Mouse (Mus musculus) intestine, postnatal 0 days (tissue): ENCODE measurements at regions not wholly inside any gene's neighbourhood (a gene's known extent, or its start where the extent isn't known, plus 50 kb on each side); places are given as distances from the start of the nearest gene placed in this dataset.

ENCODE experiments used
- ATAC-seq: fragments of 200-750 bp; cut with Nextera tagmentation; 2 replicates; pipeline ENCODE4 v1.8.0; 2017; ENCODE audit warnings: mild to moderate bottlenecking, moderate TSS enrichment, moderate library complexity
- H3K27ac ChIP-seq: fragments of 300-500 bp; sonication (generic); 2 replicates; pipeline ENCODE4 v1.5.1; 2014; ENCODE audit warnings: mild to moderate bottlenecking, low read depth, low read length, moderate library complexity
- H3K27me3 ChIP-seq: fragments of 300-500 bp; sonication (generic); replicated peaks from 2 replicates; pipeline ENCODE4 v1.6.1; 2014; ENCODE audit warnings: low read length, mixed read lengths; ENCODE audit not compliant: control insufficient read depth, insufficient read depth
- H3K36me3 ChIP-seq: fragments of 300-500 bp; sonication (generic); 2 replicates; pipeline ENCODE4 v1.6.1; 2014; ENCODE audit warnings: mild to moderate bottlenecking, moderate library complexity; ENCODE audit not compliant: control insufficient read depth, insufficient read depth
- H3K4me1 ChIP-seq: fragments of 300-500 bp; sonication (generic); replicated peaks from 2 replicates; pipeline ENCODE4 v1.6.1; 2014; ENCODE audit warnings: antibody characterized with exemption, low read length, mixed read lengths; ENCODE audit not compliant: control insufficient read depth, insufficient read depth
- H3K4me2 ChIP-seq: fragments of 300-500 bp; sonication (generic); replicated peaks from 2 replicates; pipeline ENCODE4 v1.6.1; 2014; ENCODE audit warnings: low read depth, mild to moderate bottlenecking, moderate library complexity
- H3K4me3 ChIP-seq: fragments of 300-500 bp; sonication (generic); 2 replicates; pipeline ENCODE4 v1.5.1; 2014; ENCODE audit warnings: low read depth, low read length
- H3K9ac ChIP-seq: fragments of 300-500 bp; sonication (generic); 2 replicates; pipeline ENCODE4 v1.6.1; 2014; ENCODE audit warnings: mild to moderate bottlenecking, low read depth, low read length
- H3K9me3 ChIP-seq: fragments of 300-500 bp; sonication (generic); 2 replicates; pipeline ENCODE4 v1.6.1; 2016; ENCODE audit warnings: mixed run types; ENCODE audit not compliant: control insufficient read depth
- CTCF ChIP-seq: sonication (generic); IDR thresholded peaks from 2 replicates; pipeline ENCODE4 v1.5.1; 2016; ENCODE audit warnings: low read depth, mild to moderate bottlenecking, control low read depth, antibody characterized with exemption, moderate library complexity
- WGBS: fragments of 180-500 bp; shearing (Covaris S2); extraction: QIAGEN DNeasy Blood & Tissue Kit; methylation state at CpG from one replicate; pipeline ENCODE4 v1.1.7; 2014; 5-methylcytosine and 5-hydroxymethylcytosine counted together

GRCm38 (mm10) chr12:25180289-25180688 is 83.3 kb upstream of the Id2 start:
- H3K4me1 ChIP-seq, result no peaks in the 10 kb centered on the region
- H3K4me3 ChIP-seq, result no peak overlapping the region
- H3K9me3 ChIP-seq, result no peaks in the 10 kb centered on the region
- H3K4me2 ChIP-seq, result no peak overlapping the region
- no peak for ATAC-seq
- TF ChIP-seq CTCF, result no peak
- H3K27ac ChIP-seq, result no peak overlapping the region
- H3K27me3 ChIP-seq, result no peaks in the 10 kb centered on the region
- no peaks in the 10 kb centered on the region for H3K36me3 ChIP-seq
- WGBS, result 81% methylated on average over 3 of the region's 3 CpGs
- no peak overlapping the region for H3K9ac ChIP-seq

- WGBS, result 81% methylated on average over 5 of the region's 5 CpGs
- H3K4me2 ChIP-seq, result no peak overlapping the region
Observed at GRCm38 (mm10) chr12:25178491-25179115, 81.7 kb upstream of the Id2 start.

GRCm38 (mm10) chr12:25177827-25178226 is 80.9 kb upstream of the Id2 start:
- Histone ChIP-seq H3K36me3 (no peaks in the 10 kb centered on the region), H3K9me3 (no peaks in the 10 kb centered on the region), H3K4me2 (no peak overlapping the region), H3K27ac (no peak overlapping the region), H3K27me3 (no peaks in the 10 kb centered on the region), H3K9ac (no peak overlapping the region), H3K4me3 (no peak overlapping the region), H3K4me1 (no peaks in the 10 kb centered on the region)
- WGBS, result 70% methylated on average over 3 of the region's 3 CpGs
- ATAC-seq, result no peak
- no peak for TF ChIP-seq CTCF

More at GRCm38 (mm10) chr12:25178491-25179115, 81.7 kb upstream of the Id2 start:
- Histone ChIP-seq H3K4me3 (no peak overlapping the region), H3K4me1 (no peaks in the 10 kb centered on the region), H3K27me3 (no peaks in the 10 kb centered on the region), H3K36me3 (no peaks in the 10 kb centered on the region), H3K9ac (no peak overlapping the region), H3K27ac (no peak overlapping the region), H3K9me3 (no peaks in the 10 kb centered on the region)
- no peak for ATAC-seq
- TF ChIP-seq CTCF, result no peak

GRCm38 (mm10) chr12:25176565-25176964 is 79.6 kb upstream of the Id2 start:
- Histone ChIP-seq H3K36me3 (no peaks in the 10 kb centered on the region), H3K9ac (no peak overlapping the region), H3K9me3 (no peaks in the 10 kb centered on the region), H3K27me3 (no peaks in the 10 kb centered on the region), H3K4me2 (no peak overlapping the region), H3K27ac (no peak overlapping the region), H3K4me1 (no peaks in the 10 kb centered on the region), H3K4me3 (no peak overlapping the region)
- no peak for ATAC-seq
- TF ChIP-seq CTCF, result no peak
- WGBS, result 64% methylated on average over 3 of the region's 3 CpGs

- no peak for TF ChIP-seq CTCF
- Histone ChIP-seq H3K9me3 (no peaks in the 10 kb centered on the region), H3K4me2 (no peak overlapping the region), H3K4me1 (no peaks in the 10 kb centered on the region), H3K4me3 (no peak overlapping the region), H3K27ac (no peak overlapping the region), H3K36me3 (no peaks in the 10 kb centered on the region), H3K9ac (no peak overlapping the region), H3K27me3 (no peaks in the 10 kb centered on the region)
- no peak for ATAC-seq
- WGBS, result 82% methylated on average over 6 of the region's 6 CpGs
Observed at GRCm38 (mm10) chr12:25173064-25173463, 76.1 kb upstream of the Id2 start.

- H3K27me3 ChIP-seq, result no peaks in the 10 kb centered on the region
- H3K36me3 ChIP-seq, result no peaks in the 10 kb centered on the region
- H3K4me3 ChIP-seq, result no peak overlapping the region
- no peak for ATAC-seq
- H3K9ac ChIP-seq, result no peak overlapping the region
- H3K27ac ChIP-seq, result no peak overlapping the region
- H3K9me3 ChIP-seq, result no peaks in the 10 kb centered on the region
- WGBS, result 97% methylated on average over 4 of the region's 4 CpGs
- no peak for TF ChIP-seq CTCF
- H3K4me2 ChIP-seq, result no peak overlapping the region
- H3K4me1 ChIP-seq, result no peaks in the 10 kb centered on the region
Observed at GRCm38 (mm10) chr12:25172450-25172849, 75.5 kb upstream of the Id2 start.

GRCm38 (mm10) chr12:25169611-25170010 is 72.7 kb upstream of the Id2 start:
- Histone ChIP-seq H3K9me3 (no peaks in the 10 kb centered on the region), H3K9ac (no peak overlapping the region), H3K4me2 (no peak overlapping the region), H3K27ac (no peak overlapping the region), H3K27me3 (no peaks in the 10 kb centered on the region), H3K4me3 (no peak overlapping the region), H3K36me3 (no peaks in the 10 kb centered on the region), H3K4me1 (no peaks in the 10 kb centered on the region)
- peak; percentile 81 for ATAC-seq
- peak; percentile 18; the same call in 1 of the 2 replicates for TF ChIP-seq CTCF
- 46% methylated on average over 3 of the region's 3 CpGs for WGBS
